Mouse (Mus musculus): ENCODE data around the gene Cgn. TPM values are rescaled to one million over a fixed set of nuclear protein-coding genes. Genes with fewer than 3 reads are reported as not detected.

The Cgn gene
- total RNA-seq, 2 experiments from 2014 or later: 1.0 TPM

Other genes starting within 250 kb of the Cgn start
- gene Snx27, start 203.8 kb downstream of the Cgn start, total RNA-seq (2021): 10 to 100 TPM; 43.7 to 49.9 TPM
- gene Gm10972, start 143.4 kb downstream of the Cgn start, total RNA-seq (2021): not detected
- 10 to 100 TPM in 1 of 2 experiments, 1 to 10 TPM in 1; 7.3 to 13.5 TPM for gene Tuft1, start 127.6 kb downstream of the Cgn start, total RNA-seq (2021)
- 1 to 10 TPM; 7.0 to 7.2 TPM for gene Selenbp2, start 92.9 kb downstream of the Cgn start, total RNA-seq (2021)
- 10 to 100 TPM; 27.4 to 28.6 TPM for gene Pogz, start 51.1 kb upstream of the Cgn start, total RNA-seq (2021)
- gene Psmb4, start 100.5 kb upstream of the Cgn start, total RNA-seq (2021): 100 to 1,000 TPM; 276 to 293 TPM
- 10 to 100 TPM; 58.8 to 64.6 TPM for gene Selenbp1, start 146.6 kb upstream of the Cgn start, total RNA-seq (2021)
- gene Rfx5, start 167.6 kb upstream of the Cgn start, total RNA-seq (2021): 10 to 100 TPM; 13.4 to 20.4 TPM
- gene Pi4kb, start 188.2 kb upstream of the Cgn start, total RNA-seq (2021): 10 to 100 TPM; 62.9 to 65.3 TPM
- gene Zfp687, start 229.0 kb upstream of the Cgn start, total RNA-seq (2021): 10 to 100 TPM; 22.7 to 26.1 TPM